Mouse (Mus musculus): Measurements from ENCODE around the gene H2al1g. TPM values are rescaled to one million over a fixed set of nuclear protein-coding genes. Genes with fewer than 3 reads are reported as not detected.
"Not testable (repeated sequence)": the region's sequence is repeated elsewhere in the genome, so short reads cannot be mapped to it uniquely, and the experiment has no call there.

H2al1g gene
- polyA plus RNA-seq, 1 experiment from 2014 or later: not detected

DNA sequence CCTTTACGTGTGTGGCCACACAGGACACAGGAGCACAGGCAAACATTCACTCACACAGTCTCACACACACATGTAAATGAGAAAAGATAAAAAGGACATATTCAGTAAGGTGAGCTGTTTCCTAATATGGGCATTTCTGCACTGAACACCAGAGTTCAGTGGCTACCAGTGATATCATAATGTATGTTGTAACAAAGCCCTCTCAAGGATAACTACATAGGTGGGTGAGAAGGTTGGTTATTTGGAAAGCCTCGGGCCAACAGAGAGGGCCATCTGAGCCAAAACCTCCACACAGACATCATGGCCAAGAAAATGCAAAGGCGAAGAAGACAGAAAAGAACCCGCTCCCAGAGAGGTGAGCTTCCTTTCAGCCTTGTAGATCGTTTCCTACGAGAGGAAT, 12.7 kb upstream of the H2al1g start, which contains the start of gene H2al1c:
H2al1c (plus strand) TSS at position 301 of the 400 bp plus-strand sequence.
- WGBS (ENCODE audit: insufficient replicate concordance): 60% methylated on average over 1 of the region's 6 CpGs
- not testable (repeated sequence) for H3K9ac ChIP-seq (ENCODE audit: low read depth, low read length); ATAC-seq (ENCODE audit: low read depth); H3K4me2 ChIP-seq (ENCODE audit: low read depth, low read length); H3K27me3 ChIP-seq (ENCODE audit: control insufficient read depth, insufficient read depth, low read depth, low read length); H3K9me3 ChIP-seq (replicated peaks; ENCODE audit: control insufficient read depth, low read length); H3K4me3 ChIP-seq (ENCODE audit: low read depth, low read length); H3K4me1 ChIP-seq (ENCODE audit: control insufficient read depth, low read depth, low read length); H3K36me3 ChIP-seq (ENCODE audit: control insufficient read depth, insufficient read depth); H3K27ac ChIP-seq (ENCODE audit: low read length)

DNA sequence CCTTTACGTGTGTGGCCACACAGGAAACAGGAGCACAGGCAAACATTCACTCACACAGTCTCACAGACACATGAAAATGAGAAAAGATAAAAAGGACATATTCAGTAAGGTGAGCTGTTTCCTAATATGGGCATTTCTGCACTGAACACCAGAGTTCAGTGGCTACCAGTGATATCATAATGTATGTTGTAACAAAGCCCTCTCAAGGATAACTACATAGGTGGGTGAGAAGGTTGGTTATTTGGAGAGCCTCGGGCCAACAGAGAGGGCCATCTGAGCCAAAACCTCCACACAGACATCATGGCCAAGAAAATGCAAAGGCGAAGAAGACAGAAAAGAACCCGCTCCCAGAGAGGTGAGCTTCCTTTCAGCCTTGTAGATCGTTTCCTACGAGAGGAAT, 9.5 kb upstream of the H2al1g start, which contains the start of gene H2al1d:
H2al1d (plus strand) TSS at position 301 of the 400 bp plus-strand sequence.
- H3K36me3 ChIP-seq (ENCODE audit: control insufficient read depth, insufficient read depth); H3K27ac ChIP-seq (ENCODE audit: low read length); H3K27me3 ChIP-seq (ENCODE audit: control insufficient read depth, insufficient read depth, low read depth, low read length); H3K9ac ChIP-seq (ENCODE audit: low read depth, low read length); H3K4me3 ChIP-seq (ENCODE audit: low read depth, low read length); H3K4me1 ChIP-seq (ENCODE audit: control insufficient read depth, low read depth, low read length); ATAC-seq (ENCODE audit: low read depth); H3K9me3 ChIP-seq (replicated peaks; ENCODE audit: control insufficient read depth, low read length); H3K4me2 ChIP-seq (ENCODE audit: low read depth, low read length): not testable (repeated sequence)
- no CpG with 5 or more reads among the region's 6 CpGs for WGBS (ENCODE audit: insufficient replicate concordance)

DNA sequence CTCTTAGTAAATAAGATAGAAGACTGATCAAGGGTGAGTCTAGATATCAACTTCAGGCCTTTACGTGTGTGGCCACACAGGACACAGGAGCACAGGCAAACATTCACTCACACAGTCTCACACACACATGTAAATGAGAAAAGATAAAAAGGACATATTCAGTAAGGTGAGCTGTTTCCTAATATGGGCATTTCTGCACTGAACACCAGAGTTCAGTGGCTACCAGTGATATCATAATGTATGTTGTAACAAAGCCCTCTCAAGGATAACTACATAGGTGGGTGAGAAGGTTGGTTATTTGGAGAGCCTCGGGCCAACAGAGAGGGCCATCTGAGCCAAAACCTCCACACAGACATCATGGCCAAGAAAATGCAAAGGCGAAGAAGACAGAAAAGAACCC, 6.4 kb upstream of the H2al1g start, which contains the start of gene H2al1e:
H2al1e (plus strand) TSS at position 301 of the 400 bp plus-strand sequence.
- not testable (repeated sequence) for H3K36me3 ChIP-seq (ENCODE audit: control insufficient read depth, insufficient read depth); H3K9me3 ChIP-seq (replicated peaks; ENCODE audit: control insufficient read depth, low read length); ATAC-seq (ENCODE audit: low read depth); H3K4me3 ChIP-seq (ENCODE audit: low read depth, low read length); H3K4me2 ChIP-seq (ENCODE audit: low read depth, low read length); H3K4me1 ChIP-seq (ENCODE audit: control insufficient read depth, low read depth, low read length); H3K9ac ChIP-seq (ENCODE audit: low read depth, low read length); H3K27ac ChIP-seq (ENCODE audit: low read length); H3K27me3 ChIP-seq (ENCODE audit: control insufficient read depth, insufficient read depth, low read depth, low read length)
- no CpG with 5 or more reads among the region's 3 CpGs for WGBS (ENCODE audit: insufficient replicate concordance)

DNA sequence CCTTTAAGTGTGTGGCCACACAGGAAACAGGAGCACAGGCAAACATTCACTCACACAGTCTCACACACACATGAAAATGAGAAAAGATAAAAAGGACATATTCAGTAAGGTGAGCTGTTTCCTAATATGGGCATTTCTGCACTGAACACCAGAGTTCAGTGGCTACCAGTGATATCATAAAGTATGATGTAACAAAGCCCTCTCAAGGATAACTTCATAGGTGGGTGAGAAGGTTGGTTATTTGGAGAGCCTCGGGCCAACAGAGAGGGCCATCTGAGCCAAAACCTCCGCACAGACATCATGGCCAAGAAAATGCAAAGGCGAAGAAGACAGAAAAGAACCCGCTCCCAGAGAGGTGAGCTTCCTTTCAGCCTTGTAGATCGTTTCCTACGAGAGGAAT, 3.2 kb upstream of the H2al1g start, which contains the start of gene H2al1f:
H2al1f (plus strand) TSS at position 301 of the 400 bp plus-strand sequence.
- H3K27me3 ChIP-seq (ENCODE audit: control insufficient read depth, insufficient read depth, low read depth, low read length); H3K36me3 ChIP-seq (ENCODE audit: control insufficient read depth, insufficient read depth); H3K4me2 ChIP-seq (ENCODE audit: low read depth, low read length); ATAC-seq (ENCODE audit: low read depth); H3K27ac ChIP-seq (ENCODE audit: low read length); H3K4me1 ChIP-seq (ENCODE audit: control insufficient read depth, low read depth, low read length); H3K9ac ChIP-seq (ENCODE audit: low read depth, low read length); H3K4me3 ChIP-seq (ENCODE audit: low read depth, low read length); H3K9me3 ChIP-seq (replicated peaks; ENCODE audit: control insufficient read depth, low read length): not testable (repeated sequence)
- no CpG with 5 or more reads among the region's 6 CpGs for WGBS (ENCODE audit: insufficient replicate concordance)

- not testable (repeated sequence) for H3K4me1 ChIP-seq (ENCODE audit: control insufficient read depth, low read depth, low read length); H3K9me3 ChIP-seq (replicated peaks; ENCODE audit: control insufficient read depth, low read length); H3K27ac ChIP-seq (ENCODE audit: low read length); H3K9ac ChIP-seq (ENCODE audit: low read depth, low read length); H3K4me3 ChIP-seq (ENCODE audit: low read depth, low read length); H3K36me3 ChIP-seq (ENCODE audit: control insufficient read depth, insufficient read depth); ATAC-seq (ENCODE audit: low read depth); H3K27me3 ChIP-seq (ENCODE audit: control insufficient read depth, insufficient read depth, low read depth, low read length); H3K4me2 ChIP-seq (ENCODE audit: low read depth, low read length)
- no CpG with 5 or more reads among the region's 6 CpGs for WGBS (ENCODE audit: insufficient replicate concordance)
These were observed 3.1 kb downstream of the H2al1g start, which contains the start of gene H2al1h for GRCm38 (mm10) chrX:11321192-11321591. Gene H2al1h (plus strand): TSS chrX:11321492.

DNA sequence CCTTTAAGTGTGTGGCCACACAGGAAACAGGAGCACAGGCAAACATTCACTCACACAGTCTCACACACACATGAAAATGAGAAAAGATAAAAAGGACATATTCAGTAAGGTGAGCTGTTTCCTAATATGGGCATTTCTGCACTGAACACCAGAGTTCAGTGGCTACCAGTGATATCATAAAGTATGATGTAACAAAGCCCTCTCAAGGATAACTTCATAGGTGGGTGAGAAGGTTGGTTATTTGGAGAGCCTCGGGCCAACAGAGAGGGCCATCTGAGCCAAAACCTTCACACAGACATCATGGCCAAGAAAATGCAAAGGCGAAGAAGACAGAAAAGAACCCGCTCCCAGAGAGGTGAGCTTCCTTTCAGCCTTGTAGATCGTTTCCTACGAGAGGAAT, 6.3 kb downstream of the H2al1g start, which contains the start of gene H2al1i:
H2al1i (plus strand) TSS at position 301 of the 400 bp plus-strand sequence.
- not testable (repeated sequence) for H3K9ac ChIP-seq (ENCODE audit: low read depth, low read length); H3K4me3 ChIP-seq (ENCODE audit: low read depth, low read length); H3K4me2 ChIP-seq (ENCODE audit: low read depth, low read length); H3K9me3 ChIP-seq (replicated peaks; ENCODE audit: control insufficient read depth, low read length); ATAC-seq (ENCODE audit: low read depth); H3K27me3 ChIP-seq (ENCODE audit: control insufficient read depth, insufficient read depth, low read depth, low read length); H3K27ac ChIP-seq (ENCODE audit: low read length); H3K36me3 ChIP-seq (ENCODE audit: control insufficient read depth, insufficient read depth); H3K4me1 ChIP-seq (ENCODE audit: control insufficient read depth, low read depth, low read length)
- WGBS (ENCODE audit: insufficient replicate concordance): 77% methylated on average over 2 of the region's 5 CpGs

GRCm38 (mm10) chrX:11327522-11327921, 9.5 kb downstream of the H2al1g start, which contains the start of gene H2al1j:
Gene H2al1j (plus strand): TSS chrX:11327822.
- not testable (repeated sequence) for H3K27me3 ChIP-seq (ENCODE audit: control insufficient read depth, insufficient read depth, low read depth, low read length); ATAC-seq (ENCODE audit: low read depth); H3K4me1 ChIP-seq (ENCODE audit: control insufficient read depth, low read depth, low read length); H3K9ac ChIP-seq (ENCODE audit: low read depth, low read length); H3K4me2 ChIP-seq (ENCODE audit: low read depth, low read length); H3K27ac ChIP-seq (ENCODE audit: low read length); H3K4me3 ChIP-seq (ENCODE audit: low read depth, low read length); H3K36me3 ChIP-seq (ENCODE audit: control insufficient read depth, insufficient read depth); H3K9me3 ChIP-seq (replicated peaks; ENCODE audit: control insufficient read depth, low read length)
- 71% methylated on average over 2 of the region's 2 CpGs for WGBS (ENCODE audit: insufficient replicate concordance)

DNA sequence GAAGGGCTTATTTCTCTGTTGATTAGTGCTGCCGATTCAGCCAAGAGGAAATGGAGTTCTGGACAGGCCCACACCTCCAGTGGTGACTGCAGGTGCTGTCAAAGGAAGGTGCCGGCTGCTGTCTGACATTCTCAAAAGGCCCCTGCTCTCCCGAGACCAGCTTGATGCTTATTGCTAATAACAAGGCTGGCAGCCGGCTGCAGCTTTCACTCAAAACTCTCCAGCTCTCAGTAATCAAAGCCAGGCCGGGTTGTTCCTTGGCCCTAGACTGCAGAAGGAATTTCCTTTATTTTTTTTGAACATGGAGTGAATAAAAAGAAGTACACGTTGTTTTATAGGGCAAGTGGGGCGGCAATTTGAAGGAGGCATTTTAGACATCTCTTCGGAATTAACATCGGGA, 27.7 kb downstream of the H2al1g start:
- H3K27me3 ChIP-seq (ENCODE audit: control insufficient read depth, insufficient read depth, low read depth, low read length): no peaks in the 10 kb centered on the region
- ATAC-seq (ENCODE audit: low read depth): no peak
- WGBS (ENCODE audit: insufficient replicate concordance): 62% methylated on average over 9 of the region's 9 CpGs
- H3K9ac ChIP-seq (ENCODE audit: low read depth, low read length): no peak overlapping the region
- H3K4me1 ChIP-seq (ENCODE audit: control insufficient read depth, low read depth, low read length): no peaks in the 10 kb centered on the region
- no peak overlapping the region for H3K4me3 ChIP-seq (ENCODE audit: low read depth, low read length)
- H3K9me3 ChIP-seq (replicated peaks; ENCODE audit: control insufficient read depth, low read length): no peaks in the 10 kb centered on the region
- H3K36me3 ChIP-seq (ENCODE audit: control insufficient read depth, insufficient read depth): no peaks in the 10 kb centered on the region
- no peak overlapping the region for H3K27ac ChIP-seq (ENCODE audit: low read length)
- no peak overlapping the region for H3K4me2 ChIP-seq (ENCODE audit: low read depth, low read length)

GRCm38 (mm10) chrX:11346756-11347155, 28.7 kb downstream of the H2al1g start:
- H3K36me3 ChIP-seq (ENCODE audit: control insufficient read depth, insufficient read depth): no peaks in the 10 kb centered on the region
- H3K27me3 ChIP-seq (ENCODE audit: control insufficient read depth, insufficient read depth, low read depth, low read length): no peaks in the 10 kb centered on the region
- H3K27ac ChIP-seq (ENCODE audit: low read length): no peak overlapping the region
- no peaks in the 10 kb centered on the region for H3K4me1 ChIP-seq (ENCODE audit: control insufficient read depth, low read depth, low read length)
- H3K4me2 ChIP-seq (ENCODE audit: low read depth, low read length): no peak overlapping the region
- 71% methylated on average over 3 of the region's 3 CpGs for WGBS (ENCODE audit: insufficient replicate concordance)
- no peak overlapping the region for H3K4me3 ChIP-seq (ENCODE audit: low read depth, low read length)
- no peak overlapping the region for H3K9ac ChIP-seq (ENCODE audit: low read depth, low read length)
- ATAC-seq (ENCODE audit: low read depth): no peak
- no peaks in the 10 kb centered on the region for H3K9me3 ChIP-seq (replicated peaks; ENCODE audit: control insufficient read depth, low read length)
